Mouse (Mus musculus) MEL (cell line): ENCODE results near the gene Tmem107. TPM values are rescaled to one million over a fixed set of nuclear protein-coding genes. Genes with fewer than 3 reads are reported as not detected.

Source experiments
- DNase-seq: peaks from one replicate; pipeline ENCODE4 v3.0.0; 2011; ENCODE audit warnings: low read depth, low spot score
- H3K27ac ChIP-seq: 2 replicates; pipeline ENCODE4 v1.5.1; 2012; ENCODE audit warnings: low read depth, mild to moderate bottlenecking, control low read depth, low read length, moderate library complexity; ENCODE audit not compliant: control insufficient read depth
- H3K27me3 ChIP-seq, 2 experiments: fragments of 150-350 bp in 1 of 2; sonication (generic) in 1 of 2; 2 replicates each; pipeline ENCODE4 v1.6.1; 2012; ENCODE audit warnings: low read length in 2 of 2, mild to moderate bottlenecking in 2 of 2, improper control_type of control experiment in 1 of 2, moderate library complexity in 1 of 2; ENCODE audit not compliant: insufficient read depth in 2 of 2, control insufficient read depth in 1 of 2
- H3K36me3 ChIP-seq, 2 experiments: 2 replicates each; pipeline ENCODE4 v1.6.1; 2012 to 2014; ENCODE audit warnings: low read length in 2 of 2, improper control_type of control experiment in 1 of 2, inconsistent platforms in 1 of 2, mild to moderate bottlenecking in 1 of 2; ENCODE audit not compliant: insufficient read depth in 2 of 2, control insufficient read depth in 1 of 2
- H3K4me1 ChIP-seq, 2 experiments: fragments of 150-350 bp in 1 of 2; sonication (generic) in 1 of 2; 2 replicates each; pipeline ENCODE4 v1.6.1; 2012; ENCODE audit warnings: low read length in 2 of 2, improper control_type of control experiment in 1 of 2, mild to moderate bottlenecking in 1 of 2; ENCODE audit not compliant: insufficient read depth in 2 of 2, control insufficient read depth in 1 of 2
- H3K4me3 ChIP-seq, 2 experiments: fragments of 150-350 bp in 1 of 2; sonication (generic) in 1 of 2; 2 replicates each; pipeline ENCODE4 v1.5.1; 2012; ENCODE audit warnings: low read depth in 2 of 2, low read length in 2 of 2, mild to moderate bottlenecking in 2 of 2, moderate library complexity in 2 of 2, control low read depth in 1 of 2, improper control_type of control experiment in 1 of 2; ENCODE audit not compliant: control insufficient read depth in 1 of 2, insufficient read depth in 1 of 2
- H3K79me2 ChIP-seq: 2 replicates; pipeline ENCODE4 v1.6.1; 2012; ENCODE audit warnings: mild to moderate bottlenecking, low read length, moderate library complexity; ENCODE audit not compliant: control insufficient read depth, poor library complexity, insufficient read depth
- H3K9ac ChIP-seq: 2 replicates; pipeline ENCODE4 v1.6.1; 2012; ENCODE audit warnings: low read depth, mild to moderate bottlenecking, control low read depth, low read length, moderate library complexity; ENCODE audit not compliant: control insufficient read depth, poor library complexity, severe bottlenecking
- H3K9me3 ChIP-seq: fragments of 150-350 bp; sonication (generic); replicated peaks from 2 replicates; pipeline ENCODE4 v1.6.1; 2012; ENCODE audit warnings: mild to moderate bottlenecking, low read length, improper control_type of control experiment, moderate library complexity; ENCODE audit not compliant: insufficient read depth
- BHLHE40 ChIP-seq: IDR thresholded peaks from 2 replicates; pipeline ENCODE4 v1.6.1; 2012; ENCODE audit warnings: low read depth, mild to moderate bottlenecking, inconsistent platforms, low read length, improper control_type of control experiment, borderline replicate concordance
- CHD1 ChIP-seq: IDR thresholded peaks from 2 replicates; pipeline ENCODE4 v1.6.1; 2012; ENCODE audit warnings: low read depth, mild to moderate bottlenecking, inconsistent platforms, low read length, improper control_type of control experiment
- CHD2 ChIP-seq: IDR thresholded peaks from 2 replicates; pipeline ENCODE4 v1.6.1; 2011; ENCODE audit warnings: low read length, improper control_type of control experiment
- CTCF ChIP-seq, 3 experiments: IDR thresholded peaks in 2 of 3; conservative IDR thresholded peaks in 1 of 3; 2 replicates each; pipeline ENCODE4 v1.5.1; 2011 to 2012; ENCODE audit warnings: low read length in 3 of 3, low read depth in 2 of 3, mild to moderate bottlenecking in 2 of 3, improper control_type of control experiment in 1 of 3, inconsistent platforms in 1 of 3, mixed read lengths in 1 of 3, moderate library complexity in 1 of 3; ENCODE audit not compliant: control insufficient read depth in 1 of 3, insufficient read depth in 1 of 3, poor library complexity in 1 of 3, severe bottlenecking in 1 of 3
- ETS1 ChIP-seq: IDR thresholded peaks from 2 replicates; pipeline ENCODE4 v1.6.1; 2012; ENCODE audit warnings: low read depth, mild to moderate bottlenecking, inconsistent platforms, low read length, improper control_type of control experiment, moderate library complexity
- HCFC1 ChIP-seq: IDR thresholded peaks from 2 replicates; pipeline ENCODE4 v1.6.1; 2012; ENCODE audit warnings: low read depth, mild to moderate bottlenecking, inconsistent platforms, low read length, improper control_type of control experiment, moderate library complexity
- MAX ChIP-seq: IDR thresholded peaks from 2 replicates; pipeline ENCODE4 v1.6.1; 2011; ENCODE audit warnings: low read length, improper control_type of control experiment
- MAZ ChIP-seq: IDR thresholded peaks from 2 replicates; pipeline ENCODE4 v1.6.1; 2012; ENCODE audit warnings: low read depth, mild to moderate bottlenecking, inconsistent platforms, low read length, improper control_type of control experiment
- MXI1 ChIP-seq: IDR thresholded peaks from 2 replicates; pipeline ENCODE4 v1.6.1; 2011; ENCODE audit warnings: mild to moderate bottlenecking, low read depth, low read length, improper control_type of control experiment
- MYC ChIP-seq: IDR thresholded peaks from 2 replicates; pipeline ENCODE4 v1.6.1; 2011; ENCODE audit warnings: low read depth, mild to moderate bottlenecking, low read length, improper control_type of control experiment, moderate library complexity
- NELFE ChIP-seq: IDR thresholded peaks from 2 replicates; pipeline ENCODE4 v1.6.1; 2011; ENCODE audit warnings: low read depth, low read length, improper control_type of control experiment
- NRF1 ChIP-seq: IDR thresholded peaks from 2 replicates; pipeline ENCODE4 v1.6.1; 2014; ENCODE audit warnings: low read depth, mild to moderate bottlenecking, inconsistent platforms, low read length, improper control_type of control experiment, moderate library complexity; ENCODE audit not compliant: poor library complexity, insufficient read depth, severe bottlenecking
- POLR2A ChIP-seq, 2 experiments: IDR thresholded peaks; 2 replicates each; pipeline ENCODE4 v1.6.1; 2011 to 2012; ENCODE audit warnings: low read length in 2 of 2, mild to moderate bottlenecking in 2 of 2, control low read depth in 1 of 2, improper control_type of control experiment in 1 of 2, low read depth in 1 of 2, moderate library complexity in 1 of 2; ENCODE audit not compliant: control insufficient read depth in 1 of 2, insufficient read depth in 1 of 2, poor library complexity in 1 of 2
- RCOR1 ChIP-seq: IDR thresholded peaks from 2 replicates; pipeline ENCODE4 v1.6.1; 2012; ENCODE audit warnings: low read depth, mild to moderate bottlenecking, inconsistent platforms, low read length, improper control_type of control experiment
- SIN3A ChIP-seq: IDR thresholded peaks from 2 replicates; pipeline ENCODE4 v1.6.1; 2012; ENCODE audit warnings: low read length, improper control_type of control experiment, inconsistent platforms
- TAL1 ChIP-seq: IDR thresholded peaks from 2 replicates; pipeline ENCODE4 v1.6.1; 2012; ENCODE audit warnings: mild to moderate bottlenecking, inconsistent platforms, low read length, moderate library complexity, mixed read lengths
- TCF12 ChIP-seq: IDR thresholded peaks from 2 replicates; pipeline ENCODE4 v1.6.1; 2014; ENCODE audit warnings: low read depth, mild to moderate bottlenecking, inconsistent platforms, low read length, improper control_type of control experiment, moderate library complexity
- UBTF ChIP-seq: IDR thresholded peaks from 2 replicates; pipeline ENCODE4 v1.6.1; 2012; ENCODE audit warnings: low read depth, mild to moderate bottlenecking, inconsistent platforms, low read length, improper control_type of control experiment, moderate library complexity, borderline replicate concordance; ENCODE audit not compliant: insufficient read depth
- USF1 ChIP-seq: IDR thresholded peaks from 2 replicates; pipeline ENCODE4 v1.6.1; 2014; ENCODE audit warnings: low read depth, mild to moderate bottlenecking, inconsistent platforms, low read length, improper control_type of control experiment, moderate library complexity
- polyA plus RNA-seq, 2 experiments: library from polyadenylated mRNA; stranded (reverse) in 1 of 2; unstranded in 1 of 2; fragments of >175 nt in 1 of 2; fragments of >200 nt in 1 of 2; gene quantifications; 2 replicates each; pipeline versions ENCODE4 v1.2.1 to v1.2.4; 2012; ENCODE audit warnings: low replicate concordance in 2 of 2, low read depth in 1 of 2; ENCODE audit not compliant: insufficient read length in 2 of 2, insufficient read depth in 1 of 2, missing spikeins in 1 of 2
- total RNA-seq: library from RNA; depleted of rRNA; stranded (reverse); fragments of 300-350 nt; gene quantifications from 2 replicates; pipeline ENCODE4 v1.2.3, GENCODE M21; 2012

Tmem107 gene
- total and polyA plus RNA-seq, 3 experiments, result 47.0 to 79.5 TPM; not detected in 1

- H3K27ac ChIP-seq, result peak overlapping the region; percentile 71
- peaks cover 0 to 13% of the 10 kb centered on the region in 2 experiments; a peak in 2 of 4 replicates for H3K36me3 ChIP-seq
- H3K4me1 ChIP-seq, result peaks cover 17 to 21% of the 10 kb centered on the region in 2 experiments
- H3K79me2 ChIP-seq, result peaks cover 17% of the 10 kb centered on the region
- DNase-seq, result no peak
- H3K9me3 ChIP-seq, result no peaks in the 10 kb centered on the region
- H3K9ac ChIP-seq, result peak overlapping the region; percentile 59
- TF ChIP-seq NRF1 (no peak), NELFE (0 out of 2 replicates have a peak, but pooled peaks have one; percentile 11), UBTF (0 out of 2 replicates have a peak, but pooled peaks have one; percentile 15), MAZ (no peak; the same call in 1 of the 2 replicates)
- peak overlapping the region; percentile 2 to 10; a peak in 2 of 4 replicates for H3K4me3 ChIP-seq
- no peaks in the 10 kb centered on the region for H3K27me3 ChIP-seq
Measured at GRCm38 (mm10) chr11:69098039-69098761, 27.6 kb downstream of the Tmem107 start.

- Histone ChIP-seq H3K9me3 (no peaks in the 10 kb centered on the region), H3K27ac (peak overlapping the region; percentile 70)
Measured at GRCm38 (mm10) chr11:69098762-69099091, 28.1 kb downstream of the Tmem107 start.

More at GRCm38 (mm10) chr11:69098762-69099091, 28.1 kb downstream of the Tmem107 start:
- peaks cover 17% of the 10 kb centered on the region for H3K79me2 ChIP-seq
- H3K9ac ChIP-seq, result peak overlapping the region; percentile 68
- H3K4me3 ChIP-seq, result peak overlapping the region; percentile 63 to 86
- H3K4me1 ChIP-seq, result peaks cover 17 to 21% of the 10 kb centered on the region in 2 experiments
- DNase-seq, result peak; percentile 98
- TF ChIP-seq CHD1 (no peak), TCF12 (0 out of 2 replicates have a peak, but pooled peaks have one; percentile 18), POLR2A (IDR thresholded peaks at IDR 0.05; ENCODE audit: control insufficient read depth in 1 of 2, insufficient read depth in 1 of 2, low read depth in 1 of 2, low read length in 2 of 2, poor library complexity in 1 of 2) (peak in 1 of 2 experiments; percentile 46; a peak in 1 of 4 replicates), HCFC1 (peak; percentile 46), SIN3A (peak; percentile 97), BHLHE40 (peak; percentile 87), UBTF (0 out of 2 replicates have a peak, but pooled peaks have one; percentile 29), MAX (peak; percentile 97), MAZ (0 out of 2 replicates have a peak, but pooled peaks have one; percentile 51), TAL1 (no peak), ETS1 (peak; percentile 82), CTCF (IDR thresholded peaks at IDR 0.05 in 2 of 3, conservative IDR thresholded peaks at IDR 0.05 in 1 of 3; ENCODE audit: control insufficient read depth in 1 of 3, insufficient read depth in 1 of 3, low read depth in 2 of 3, low read length in 3 of 3, poor library complexity in 1 of 3, severe bottlenecking in 1 of 3) (peak in 1 of 3 experiments; percentile 19; a peak in 1 of 6 replicates), USF1 (peak; percentile 75), NRF1 (peak; percentile 24; the same call in 1 of the 2 replicates), MXI1 (peak; percentile 99), RCOR1 (no peak), CHD2 (no peak), MYC (peak; percentile 92)
- H3K36me3 ChIP-seq, result peaks cover 0 to 13% of the 10 kb centered on the region in 2 experiments; a peak in 2 of 4 replicates
- no peaks in the 10 kb centered on the region for H3K27me3 ChIP-seq
